Mouse (Mus musculus) CH12F3 (cell line): ENCODE results near the gene Myo1f.

Source experiments
- in situ Hi-C: fragments of 300-500 bp; cut with MboI; formaldehyde crosslinking; loops from 2 replicates; pipeline ENCODE4 v1.14.3; 2020; ENCODE audit warnings: low sequenced_read_pairs

Myo1f gene

GRCm38 (mm10) chr17:33644068-33644467, 88.6 kb downstream of the Myo1f start:
- in situ Hi-C loops = no loop called here

- in situ Hi-C loops = no loop called here
These were observed 89.6 kb downstream of the Myo1f start for GRCm38 (mm10) chr17:33645073-33645472.

DNA sequence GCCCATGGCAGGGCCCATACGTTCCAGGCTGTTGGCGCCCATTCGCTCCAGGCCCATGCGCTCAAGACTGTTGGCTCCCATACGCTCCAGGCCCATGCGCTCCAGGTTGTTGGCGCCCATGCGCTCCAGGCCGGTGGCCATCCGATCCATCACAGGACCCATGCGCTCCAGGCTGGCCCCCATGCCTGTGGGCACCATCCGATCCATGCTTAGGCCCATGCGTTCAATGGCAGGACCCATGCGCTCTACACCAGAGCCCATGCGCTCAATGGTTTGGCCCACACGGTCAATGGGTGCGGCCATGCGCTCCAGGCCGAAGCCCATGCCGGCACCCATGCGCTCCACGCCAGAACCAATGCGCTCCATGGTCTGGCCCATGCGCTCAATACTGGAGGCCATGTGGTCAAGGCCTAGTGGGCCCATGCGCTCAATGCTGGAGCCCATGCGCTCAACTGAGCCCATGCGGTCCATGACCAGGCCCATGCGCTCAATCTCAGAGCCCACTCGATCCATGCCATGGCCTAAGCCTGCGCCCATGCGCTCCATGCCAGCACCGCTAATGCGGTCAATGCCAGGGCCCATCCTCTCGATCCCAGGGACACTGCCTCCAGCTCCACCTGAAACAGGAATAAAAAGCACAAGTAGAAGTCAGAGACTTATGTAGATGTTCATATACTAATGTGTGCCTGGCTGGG, 94.4 kb downstream of the Myo1f start:
- in situ Hi-C loops = no loop called here
